Mouse (Mus musculus) gastrocnemius, adult 18-20 months (tissue): ENCODE measurements around the gene Klra17. TPM values are rescaled to one million over a fixed set of nuclear protein-coding genes. Genes with fewer than 3 reads are reported as not detected.
"Not testable (repeated sequence)": the region's sequence is repeated elsewhere in the genome, so short reads cannot be mapped to it uniquely, and the experiment has no call there.

Experiments
- DNase-seq: peaks from one replicate; pipeline ENCODE4 v3.0.0; 2021; ENCODE audit warnings: low spot score
- long read RNA-seq, 2 experiments: library from polyadenylated mRNA; stranded (forward); transcript quantifications; one replicate each; pipeline ENCODE4 v2.0.0; 2021
- total RNA-seq, 2 experiments: library from RNA; stranded (reverse); gene quantifications; 2 replicates each; pipeline ENCODE4 v1.2.3; 2021

The Klra17 gene
- total RNA-seq, result not detected
- long read RNA-seq, experiment 1, result 0 reads
- long read RNA-seq, experiment 2, result 0 reads

- DNase-seq, result no peak
Measured at GRCm38 (mm10) chr6:129876549-129876948, at the start of gene Klra17. TSS of gene Klra17 (minus strand) at chr6:129876672.

DNA sequence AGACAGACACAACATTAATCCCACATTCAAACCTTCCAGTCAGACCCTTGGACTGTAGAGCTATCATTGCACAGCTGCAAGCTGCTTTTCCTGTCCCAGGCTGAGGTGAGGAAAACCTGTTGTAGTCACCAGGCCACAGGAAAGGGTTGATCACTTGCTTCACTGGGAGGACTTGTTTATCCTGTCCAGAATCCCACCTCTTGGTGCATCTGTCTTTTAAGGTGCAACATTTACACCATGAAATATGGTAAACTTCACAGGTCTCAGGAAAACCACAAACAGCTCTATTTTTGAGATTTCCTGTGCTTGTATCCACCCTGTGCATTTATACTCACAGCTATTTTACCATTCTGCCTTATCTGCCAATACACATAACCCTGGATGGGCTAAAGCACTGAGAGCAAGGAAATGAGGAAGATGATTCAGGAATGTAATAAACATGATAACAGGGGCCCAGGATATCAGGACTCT is 41.0 kb upstream of the Klra17 start, which contains the start of gene Klra5:
Gene Klra5, minus strand, starts transcription at position 175 of the 471 bp plus-strand sequence.
- DNase-seq, result not testable (repeated sequence)

DNA sequence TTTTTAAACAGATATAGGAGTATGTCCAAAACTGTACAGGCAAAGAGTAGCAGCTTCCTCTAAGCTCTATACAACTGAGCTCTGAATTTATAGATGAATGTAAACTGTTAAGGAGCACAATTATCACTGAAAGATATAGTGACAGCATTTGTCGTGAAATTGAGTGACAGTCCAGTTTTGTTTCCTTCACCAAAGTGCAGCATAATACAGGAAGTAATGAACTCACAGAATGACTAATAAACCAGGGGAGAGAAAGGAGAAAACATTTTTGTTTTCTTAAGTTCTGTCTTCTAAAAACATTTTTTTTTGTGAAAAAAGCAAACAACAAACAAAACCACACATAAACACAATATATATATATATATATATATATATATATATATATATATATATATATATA is 40.5 kb upstream of the Klra17 start:
- no peak for DNase-seq

- no peak for DNase-seq
Measured at GRCm38 (mm10) chr6:129882525-129882924, 6.1 kb upstream of the Klra17 start.

- DNase-seq, result not testable (repeated sequence)
Measured at GRCm38 (mm10) chr6:129862349-129862748, 14.1 kb downstream of the Klra17 start, which contains the start of gene Gm17631. TSS of gene Gm17631 (plus strand) at chr6:129862649.

- DNase-seq, result no peak
Measured at GRCm38 (mm10) chr6:129825559-129825958, 50.9 kb downstream of the Klra17 start.

GRCm38 (mm10) chr6:129824004-129824403 is 52.5 kb downstream of the Klra17 start:
- no peak for DNase-seq

DNA sequence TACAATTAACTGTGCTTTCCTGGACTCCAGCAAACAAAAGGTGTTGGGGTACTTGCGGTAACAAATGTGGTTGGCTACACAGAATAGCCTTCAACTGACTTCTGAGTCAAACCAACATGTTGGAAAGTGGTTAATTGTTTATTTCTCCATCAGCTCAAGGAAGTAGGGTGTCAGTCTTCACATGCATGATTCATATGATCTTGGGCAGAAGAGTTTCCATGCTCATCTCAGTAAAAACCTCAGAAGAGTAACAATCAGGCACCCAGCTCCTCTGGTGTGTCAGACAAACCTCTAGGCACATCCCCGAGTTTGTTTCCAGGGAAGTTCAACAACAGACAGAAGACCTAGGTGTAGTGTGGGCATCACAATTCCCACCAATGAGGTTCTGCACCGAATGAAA is 58.7 kb downstream of the Klra17 start:
- DNase-seq, result no peak

- not testable (repeated sequence) for DNase-seq
Measured at GRCm38 (mm10) chr6:129784170-129784569, 92.3 kb downstream of the Klra17 start, which contains the start of gene Gm156. TSS of gene Gm156 (minus strand) at chr6:129784270.

Other genes starting within 250 kb of the Klra17 start
- not detected for gene Klrc3, start 233.3 kb downstream of the Klra17 start, total RNA-seq
- not detected for gene Klrc2, start 216.0 kb downstream of the Klra17 start, total RNA-seq
- not detected for gene Klrc1, start 197.7 kb downstream of the Klra17 start, total RNA-seq
- not detected for gene Klri1, start 159.5 kb downstream of the Klra17 start, total RNA-seq
- not detected for gene Klri2, start 136.2 kb downstream of the Klra17 start, total RNA-seq
- not detected for gene Gm156, start 92.4 kb downstream of the Klra17 start, total RNA-seq
- gene Gm17631, start 14.0 kb downstream of the Klra17 start, total RNA-seq, result not detected
- not detected for gene Klra5, start 41.0 kb upstream of the Klra17 start, total RNA-seq
- not detected for gene Klra6, start 150.3 kb upstream of the Klra17 start, total RNA-seq
- not detected for gene Klra4, start 190.6 kb upstream of the Klra17 start, total RNA-seq